Mouse (Mus musculus) MEL (cell line): ENCODE results near the gene Homer2. TPM values are rescaled to one million over a fixed set of nuclear protein-coding genes. Genes with fewer than 3 reads are reported as not detected.

Experiments
- DNase-seq: peaks from one replicate; pipeline ENCODE4 v3.0.0; 2011; ENCODE audit warnings: low read depth, low spot score
- H3K27ac ChIP-seq: 2 replicates; pipeline ENCODE4 v1.5.1; 2012; ENCODE audit warnings: low read depth, mild to moderate bottlenecking, control low read depth, low read length, moderate library complexity; ENCODE audit not compliant: control insufficient read depth
- H3K27me3 ChIP-seq, 2 experiments: fragments of 150-350 bp in 1 of 2; sonication (generic) in 1 of 2; 2 replicates each; pipeline ENCODE4 v1.6.1; 2012; ENCODE audit warnings: low read length in 2 of 2, mild to moderate bottlenecking in 2 of 2, improper control_type of control experiment in 1 of 2, moderate library complexity in 1 of 2; ENCODE audit not compliant: insufficient read depth in 2 of 2, control insufficient read depth in 1 of 2
- H3K36me3 ChIP-seq, 2 experiments: 2 replicates each; pipeline ENCODE4 v1.6.1; 2012 to 2014; ENCODE audit warnings: low read length in 2 of 2, improper control_type of control experiment in 1 of 2, inconsistent platforms in 1 of 2, mild to moderate bottlenecking in 1 of 2; ENCODE audit not compliant: insufficient read depth in 2 of 2, control insufficient read depth in 1 of 2
- H3K4me1 ChIP-seq, 2 experiments: fragments of 150-350 bp in 1 of 2; sonication (generic) in 1 of 2; 2 replicates each; pipeline ENCODE4 v1.6.1; 2012; ENCODE audit warnings: low read length in 2 of 2, improper control_type of control experiment in 1 of 2, mild to moderate bottlenecking in 1 of 2; ENCODE audit not compliant: insufficient read depth in 2 of 2, control insufficient read depth in 1 of 2
- H3K4me3 ChIP-seq, 2 experiments: fragments of 150-350 bp in 1 of 2; sonication (generic) in 1 of 2; 2 replicates each; pipeline ENCODE4 v1.5.1; 2012; ENCODE audit warnings: low read depth in 2 of 2, low read length in 2 of 2, mild to moderate bottlenecking in 2 of 2, moderate library complexity in 2 of 2, control low read depth in 1 of 2, improper control_type of control experiment in 1 of 2; ENCODE audit not compliant: control insufficient read depth in 1 of 2, insufficient read depth in 1 of 2
- H3K79me2 ChIP-seq: 2 replicates; pipeline ENCODE4 v1.6.1; 2012; ENCODE audit warnings: mild to moderate bottlenecking, low read length, moderate library complexity; ENCODE audit not compliant: control insufficient read depth, poor library complexity, insufficient read depth
- H3K9ac ChIP-seq: 2 replicates; pipeline ENCODE4 v1.6.1; 2012; ENCODE audit warnings: low read depth, mild to moderate bottlenecking, control low read depth, low read length, moderate library complexity; ENCODE audit not compliant: control insufficient read depth, poor library complexity, severe bottlenecking
- H3K9me3 ChIP-seq: fragments of 150-350 bp; sonication (generic); replicated peaks from 2 replicates; pipeline ENCODE4 v1.6.1; 2012; ENCODE audit warnings: mild to moderate bottlenecking, low read length, improper control_type of control experiment, moderate library complexity; ENCODE audit not compliant: insufficient read depth
- CHD2 ChIP-seq: IDR thresholded peaks from 2 replicates; pipeline ENCODE4 v1.6.1; 2011; ENCODE audit warnings: low read length, improper control_type of control experiment
- E2F4 ChIP-seq: IDR thresholded peaks from 2 replicates; pipeline ENCODE4 v1.6.1; 2011; ENCODE audit warnings: low read depth, low read length, improper control_type of control experiment, borderline replicate concordance
- ELF1 ChIP-seq: IDR thresholded peaks from 2 replicates; pipeline ENCODE4 v1.6.1; 2014; ENCODE audit warnings: low read depth, mild to moderate bottlenecking, inconsistent platforms, low read length, improper control_type of control experiment, moderate library complexity
- ETS1 ChIP-seq: IDR thresholded peaks from 2 replicates; pipeline ENCODE4 v1.6.1; 2012; ENCODE audit warnings: low read depth, mild to moderate bottlenecking, inconsistent platforms, low read length, improper control_type of control experiment, moderate library complexity
- GATA1 ChIP-seq: IDR thresholded peaks from 2 replicates; pipeline ENCODE4 v1.6.1; 2011; ENCODE audit warnings: low read depth, low read length, improper control_type of control experiment
- MAX ChIP-seq: IDR thresholded peaks from 2 replicates; pipeline ENCODE4 v1.6.1; 2011; ENCODE audit warnings: low read length, improper control_type of control experiment
- MEF2A ChIP-seq: IDR thresholded peaks from 2 replicates; pipeline ENCODE4 v1.6.1; 2014; ENCODE audit warnings: low read depth, mild to moderate bottlenecking, inconsistent platforms, low read length, improper control_type of control experiment; ENCODE audit not compliant: poor library complexity, insufficient replicate concordance, severe bottlenecking; ENCODE audit errors: extremely low read depth
- MXI1 ChIP-seq: IDR thresholded peaks from 2 replicates; pipeline ENCODE4 v1.6.1; 2011; ENCODE audit warnings: mild to moderate bottlenecking, low read depth, low read length, improper control_type of control experiment
- POLR2AphosphoS5 ChIP-seq: IDR thresholded peaks from 2 replicates; pipeline ENCODE4 v1.6.1; 2012; ENCODE audit warnings: low read depth, borderline replicate concordance, mild to moderate bottlenecking, inconsistent platforms, low read length, moderate library complexity, mixed read lengths
- SIN3A ChIP-seq: IDR thresholded peaks from 2 replicates; pipeline ENCODE4 v1.6.1; 2012; ENCODE audit warnings: low read length, improper control_type of control experiment, inconsistent platforms
- TAL1 ChIP-seq: IDR thresholded peaks from 2 replicates; pipeline ENCODE4 v1.6.1; 2012; ENCODE audit warnings: mild to moderate bottlenecking, inconsistent platforms, low read length, moderate library complexity, mixed read lengths
- TBP ChIP-seq: IDR thresholded peaks from 2 replicates; pipeline ENCODE4 v1.8.0; 2011; ENCODE audit warnings: low read depth, low read length, improper control_type of control experiment
- USF1 ChIP-seq: IDR thresholded peaks from 2 replicates; pipeline ENCODE4 v1.6.1; 2014; ENCODE audit warnings: low read depth, mild to moderate bottlenecking, inconsistent platforms, low read length, improper control_type of control experiment, moderate library complexity
- ZC3H11A ChIP-seq: IDR thresholded peaks from 2 replicates; pipeline ENCODE4 v1.6.1; 2012; ENCODE audit warnings: low read depth, mild to moderate bottlenecking, inconsistent platforms, low read length, improper control_type of control experiment
- ZKSCAN1 ChIP-seq: IDR thresholded peaks from 2 replicates; pipeline ENCODE4 v1.6.1; 2012; ENCODE audit warnings: low read depth, mild to moderate bottlenecking, inconsistent platforms, low read length, improper control_type of control experiment, moderate library complexity
- ZMIZ1 ChIP-seq: IDR thresholded peaks from 2 replicates; pipeline ENCODE4 v1.6.1; 2012; ENCODE audit warnings: low read depth, mild to moderate bottlenecking, inconsistent platforms, low read length, improper control_type of control experiment, moderate library complexity
- ZNF384 ChIP-seq: IDR thresholded peaks from 2 replicates; pipeline ENCODE4 v1.6.1; 2012; ENCODE audit warnings: low read depth, mild to moderate bottlenecking, inconsistent platforms, low read length, improper control_type of control experiment
- polyA plus RNA-seq, 2 experiments: library from polyadenylated mRNA; stranded (reverse) in 1 of 2; unstranded in 1 of 2; fragments of >175 nt in 1 of 2; fragments of >200 nt in 1 of 2; gene quantifications; 2 replicates each; pipeline versions ENCODE4 v1.2.1 to v1.2.4; 2012; ENCODE audit warnings: low replicate concordance in 2 of 2, low read depth in 1 of 2; ENCODE audit not compliant: insufficient read length in 2 of 2, insufficient read depth in 1 of 2, missing spikeins in 1 of 2
- total RNA-seq: library from RNA; depleted of rRNA; stranded (reverse); fragments of 300-350 nt; gene quantifications from 2 replicates; pipeline ENCODE4 v1.2.3, GENCODE M21; 2012

The Homer2 gene
- total and polyA plus RNA-seq, 3 experiments = 18.4 to 39.0 TPM; not detected in 1

GRCm38 (mm10) chr7:81599379-81600280, 107.7 kb downstream of the Homer2 start:
- TF ChIP-seq TBP (no peak), ZKSCAN1 (no peak), GATA1 (no peak), ZC3H11A (no peak), ELF1 (no peak), MEF2A (no peak), CHD2 (no peak), E2F4 (no peak), USF1 (no peak), MAX (no peak)
- TF ChIP-seq, all 39 proteins: peak for 0
- no peak for DNase-seq
- no peak overlapping the region for H3K4me3 ChIP-seq
- no peak overlapping the region for H3K9ac ChIP-seq
- no peaks in the 10 kb centered on the region for H3K9me3 ChIP-seq
- peaks cover 0 to 3% of the 10 kb centered on the region in 2 experiments; a peak in 2 of 4 replicates for H3K36me3 ChIP-seq
- H3K4me1 ChIP-seq = no peaks in the 10 kb centered on the region
- H3K27me3 ChIP-seq = no peaks in the 10 kb centered on the region
- H3K79me2 ChIP-seq = no peaks in the 10 kb centered on the region
- H3K27ac ChIP-seq = no peak overlapping the region

GRCm38 (mm10) chr7:81597660-81598059, 109.7 kb downstream of the Homer2 start:
- Histone ChIP-seq H3K9ac (no peak overlapping the region), H3K4me3 (no peak overlapping the region), H3K79me2 (no peaks in the 10 kb centered on the region), H3K9me3 (no peaks in the 10 kb centered on the region), H3K27me3 (no peaks in the 10 kb centered on the region)
- DNase-seq = no peak
- TF ChIP-seq TAL1 = no peak
- TF ChIP-seq POLR2AphosphoS5 = no peak
- no peak for TF ChIP-seq ZMIZ1
- TF ChIP-seq MXI1 = no peak
- no peak for TF ChIP-seq SIN3A
- TF ChIP-seq MAX = no peak
- no peak for TF ChIP-seq ZNF384
- no peak for TF ChIP-seq ZKSCAN1
- TF ChIP-seq ETS1 = no peak
- TF ChIP-seq, all 39 proteins: peak for 0
- Histone ChIP-seq H3K4me1 (no peaks in the 10 kb centered on the region), H3K36me3 (peaks cover 0 to 6% of the 10 kb centered on the region in 2 experiments; a peak in 2 of 4 replicates), H3K27ac (no peak overlapping the region)
